Mouse (Mus musculus) c-Kit-positive CD71-positive TER-119-negative erythroid progenitor cells, embryonic 14.5 days (primary cell): ENCODE measurements around the gene Olfr571.

Source experiments
- DNase-seq: peaks from one replicate; pipeline ENCODE4 v3.0.0-alpha.2; 2013; ENCODE audit warnings: low read depth

Olfr571 gene

GRCm38 (mm10) chr7:102917032-102917875 is at the start of gene Olfr571:
Olfr571 (minus strand) TSS chr7:102917536.
- DNase-seq, result no peak

GRCm38 (mm10) chr7:102962360-102962759 is 45.0 kb upstream of the Olfr571 start, which contains the start of gene Olfr576:
Olfr576 (plus strand) TSS chr7:102962660.
- DNase-seq, result no peak

- DNase-seq, result no peak
Measured at GRCm38 (mm10) chr7:102958593-102958992, 41.3 kb upstream of the Olfr571 start, which contains the start of gene Olfr575. Olfr575 (minus strand) TSS chr7:102958775.

- no peak for DNase-seq
Measured at GRCm38 (mm10) chr7:102958137-102958536, 40.8 kb upstream of the Olfr571 start.

- DNase-seq, result no peak
Measured at GRCm38 (mm10) chr7:102950732-102951131, 33.4 kb upstream of the Olfr571 start.

DNA sequence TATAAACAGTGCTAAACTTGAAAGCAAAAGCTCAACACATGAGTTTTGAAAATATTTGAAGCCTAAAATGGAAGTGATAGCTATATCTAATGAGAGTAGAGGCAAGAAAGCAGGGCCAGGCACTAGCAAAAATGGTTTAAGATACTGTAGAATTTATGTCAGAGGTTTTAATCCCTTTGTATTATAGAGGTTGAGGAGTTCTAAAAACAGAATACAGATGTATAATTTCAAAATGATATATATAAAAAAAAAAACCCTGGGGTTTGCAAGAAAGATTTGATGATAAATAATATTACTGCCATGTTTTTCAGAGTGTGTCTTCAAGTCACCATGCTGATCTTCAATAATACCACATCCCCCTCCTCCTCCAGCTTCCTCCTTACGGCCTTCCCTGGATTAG is 30.8 kb upstream of the Olfr571 start, which contains the start of gene Olfr574:
Gene Olfr574, plus strand, starts transcription at position 301 of the 400 bp plus-strand sequence.
- DNase-seq, result no peak

DNA sequence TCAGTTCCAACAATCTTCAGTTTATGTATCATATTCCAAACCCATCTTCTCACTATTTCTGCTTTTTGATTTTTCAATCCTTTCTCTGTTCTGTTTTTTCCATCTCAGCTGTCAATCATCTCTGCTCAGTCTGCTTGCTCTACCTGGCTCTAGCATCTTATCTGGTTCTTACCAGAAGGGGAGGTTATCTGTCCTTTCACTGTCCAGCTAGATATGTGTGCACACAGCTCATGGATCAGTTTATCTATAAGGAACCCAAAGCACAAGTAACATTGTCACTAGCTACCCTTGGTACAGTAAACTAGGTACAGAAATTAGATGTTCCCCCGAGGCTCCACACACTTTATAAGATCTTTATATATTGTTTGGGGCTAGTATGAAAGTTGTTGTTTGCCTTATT is 26.1 kb upstream of the Olfr571 start:
- no peak for DNase-seq

- no peak for DNase-seq
Measured at GRCm38 (mm10) chr7:102942475-102942874, 25.1 kb upstream of the Olfr571 start, which contains the start of gene Olfr573-ps1. Olfr573-ps1 (minus strand) TSS chr7:102942575.

DNA sequence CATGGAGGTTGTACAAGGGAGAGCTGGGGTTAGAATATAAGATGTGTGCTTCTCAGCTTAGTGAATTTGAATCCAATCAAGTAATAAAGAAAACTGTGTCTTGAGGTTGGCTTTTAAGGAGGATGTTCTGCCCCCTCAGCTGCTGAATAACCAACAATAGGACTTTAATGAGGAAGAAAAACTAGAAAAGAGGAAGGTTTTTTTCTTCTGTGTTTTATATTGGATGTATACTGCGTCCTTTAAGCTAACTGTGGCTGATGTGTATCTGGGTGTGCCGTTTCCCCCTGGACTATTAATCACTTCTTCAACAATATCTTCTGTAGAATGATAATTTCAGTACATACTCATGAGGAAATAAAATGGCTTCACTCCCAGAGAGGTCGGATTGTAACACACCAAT is 9.8 kb upstream of the Olfr571 start:
- no peak for DNase-seq

- DNase-seq, result no peak
Measured at GRCm38 (mm10) chr7:102924109-102924508, 6.8 kb upstream of the Olfr571 start, which contains the start of gene Olfr572. Olfr572 (plus strand) TSS chr7:102924409.

DNA sequence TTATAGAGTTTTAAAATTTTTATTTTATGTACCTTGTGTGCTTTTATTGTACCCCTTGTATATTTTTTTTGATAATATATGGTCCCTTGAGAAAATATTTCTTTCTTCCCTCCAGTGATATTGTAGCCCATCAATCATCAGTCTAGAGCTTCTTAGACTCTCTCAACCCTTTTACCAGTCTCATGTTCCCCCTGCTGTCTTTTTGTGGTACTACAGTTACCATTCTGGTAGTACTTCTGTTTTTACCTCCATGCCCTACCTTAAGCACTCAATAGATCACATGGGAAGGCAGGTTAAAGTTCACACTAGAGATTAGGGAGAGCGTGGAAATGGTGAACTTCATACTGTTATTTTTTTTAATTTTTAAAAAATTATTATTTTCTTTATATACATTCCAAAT is 2.3 kb upstream of the Olfr571 start:
- peak; percentile 44 for DNase-seq

DNA sequence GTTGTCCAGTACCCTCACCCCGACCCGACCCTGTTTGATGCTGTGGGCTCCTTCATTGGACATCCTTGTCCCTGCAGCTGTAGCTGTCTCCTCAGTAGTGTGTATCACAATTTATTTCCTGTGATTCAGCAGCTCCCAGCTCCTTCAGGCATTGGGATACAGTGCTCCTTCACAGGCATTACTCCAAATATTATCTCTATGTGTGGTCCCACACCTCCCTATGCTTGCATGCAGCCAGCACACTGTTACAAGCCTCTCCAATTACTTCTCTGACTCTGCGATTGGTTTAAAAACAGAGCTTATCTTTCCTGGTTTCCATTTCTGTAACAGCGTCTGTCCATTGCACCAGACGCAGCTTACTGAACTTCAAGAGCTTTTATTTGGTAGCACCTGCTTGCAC is 931 bp downstream of the Olfr571 start:
- DNase-seq, result no peak

GRCm38 (mm10) chr7:102915261-102915660 is 2.1 kb downstream of the Olfr571 start:
- DNase-seq, result no peak

DNA sequence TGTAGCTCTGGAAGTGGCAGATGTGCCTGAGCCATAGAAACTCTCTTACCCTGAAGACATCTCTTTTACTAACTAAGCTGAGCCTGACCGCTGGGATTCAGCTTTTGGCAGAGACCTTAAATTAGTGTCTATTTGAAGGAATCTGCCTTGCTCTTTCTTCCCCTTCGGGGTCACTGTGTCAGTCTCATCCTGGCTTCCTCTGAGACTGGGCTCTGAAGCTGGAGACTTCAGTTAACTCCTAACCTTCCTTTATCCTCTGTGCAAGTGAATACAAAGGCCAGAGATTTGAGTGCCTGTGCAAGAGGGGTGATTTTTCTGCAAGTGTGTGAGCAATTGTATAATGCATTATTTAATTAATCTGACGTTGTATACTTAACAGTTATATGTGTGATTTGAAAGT is 26.6 kb downstream of the Olfr571 start, which contains the start of gene Olfr569:
Gene Olfr569, minus strand, starts transcription at position 101 of the 400 bp plus-strand sequence.
- no peak for DNase-seq

DNA sequence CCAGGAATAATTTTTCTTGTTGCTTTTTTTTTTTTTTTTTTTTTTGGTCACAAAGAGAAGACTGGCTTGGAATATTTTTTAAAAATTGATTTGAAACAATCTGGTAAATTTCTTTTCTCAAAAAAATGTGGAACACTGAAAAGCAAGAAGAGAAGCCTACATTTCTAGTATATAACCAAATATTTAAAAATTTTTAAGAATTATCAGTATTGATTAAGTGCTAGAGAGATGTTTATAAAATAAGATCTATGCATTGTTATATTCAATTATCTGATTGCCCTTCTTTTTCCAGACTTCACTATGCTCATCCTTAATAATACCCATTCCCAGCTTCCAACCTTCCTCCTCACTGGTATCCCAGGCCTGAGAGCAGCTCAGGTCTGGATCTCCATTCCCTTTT is 40.5 kb downstream of the Olfr571 start, which contains the start of gene Olfr568:
Gene Olfr568, plus strand, starts transcription at position 301 of the 400 bp plus-strand sequence.
- no peak for DNase-seq

DNA sequence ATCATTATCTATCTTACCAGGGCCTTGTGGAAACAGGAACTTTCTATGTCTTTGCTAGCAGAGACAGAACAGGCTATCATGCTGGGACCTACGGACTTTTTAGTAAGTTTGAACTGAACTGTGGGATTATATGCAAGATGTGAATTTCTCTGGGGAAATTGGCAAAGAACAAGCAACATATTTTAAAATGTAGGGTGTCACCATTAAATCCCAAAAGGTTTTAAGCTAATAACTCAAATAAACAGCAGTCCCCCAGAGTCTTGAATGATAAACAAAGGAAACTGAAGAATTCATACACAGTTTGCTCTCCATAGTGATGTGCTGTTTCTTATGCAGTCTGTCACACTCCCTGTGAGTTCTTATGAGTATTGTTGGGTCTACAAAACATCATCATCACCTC is 58.7 kb downstream of the Olfr571 start, which contains the start of gene Olfr566:
Gene Olfr566, minus strand, starts transcription at position 101 of the 400 bp plus-strand sequence.
- DNase-seq, result no peak

GRCm38 (mm10) chr7:102855807-102856206 is 61.5 kb downstream of the Olfr571 start:
- DNase-seq, result no peak
